Mouse (Mus musculus) spleen, postnatal 14 days (tissue): Measurements from ENCODE around the gene Apex2.
A peak's percentile ranks its signal among the peaks of the same experiment; 100 is the strongest.

Experiments
- DNase-seq, 2 experiments: peaks; one replicate each; pipeline ENCODE4 v3.0.0; 2021 to 2022; ENCODE audit warnings: low spot score in 2 of 2

Gene Apex2

DNA sequence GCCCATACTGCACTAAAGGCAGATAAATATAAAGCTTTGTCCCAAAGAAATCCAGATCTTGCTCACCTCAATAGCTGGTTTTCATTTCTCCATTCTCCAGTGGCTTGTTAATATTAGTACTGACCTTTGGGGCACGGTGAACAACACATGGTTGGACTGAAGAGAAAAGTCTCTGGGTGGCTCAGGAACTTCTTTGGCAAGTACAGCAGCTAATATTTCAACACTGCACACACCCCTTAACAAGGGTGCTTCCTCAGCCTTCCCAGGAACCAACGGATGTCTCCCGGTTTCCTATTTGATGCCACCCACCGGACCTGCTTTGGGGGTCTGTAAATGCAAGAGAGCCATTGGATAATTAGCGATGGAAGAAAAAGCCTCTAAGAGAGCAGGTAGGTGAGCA lies at the start of gene Apex2:
Gene Apex2 (minus strand): TSS at position 173 of the 400 bp plus-strand sequence.
- DNase-seq, result no peak

DNA sequence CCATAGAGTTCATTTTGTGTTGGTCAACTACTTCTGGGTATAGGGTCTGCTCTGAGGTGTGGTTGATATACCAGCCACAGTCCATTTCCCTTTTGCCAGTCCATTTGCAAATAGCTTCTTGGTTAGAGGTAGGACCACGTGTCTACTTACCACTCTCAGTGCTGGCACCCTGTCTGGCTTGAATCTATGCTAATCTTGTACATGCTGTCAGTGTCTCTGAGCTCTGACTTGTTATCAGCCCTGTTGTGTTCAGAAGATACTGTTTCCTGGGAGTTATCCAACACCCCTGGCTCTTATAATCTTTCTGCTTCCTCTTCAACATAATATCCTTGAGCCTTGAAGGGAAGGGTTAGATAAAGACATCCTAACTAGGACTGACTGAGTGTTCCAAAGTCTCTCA lies 46.8 kb upstream of the Apex2 start:
- no peak for DNase-seq

DNA sequence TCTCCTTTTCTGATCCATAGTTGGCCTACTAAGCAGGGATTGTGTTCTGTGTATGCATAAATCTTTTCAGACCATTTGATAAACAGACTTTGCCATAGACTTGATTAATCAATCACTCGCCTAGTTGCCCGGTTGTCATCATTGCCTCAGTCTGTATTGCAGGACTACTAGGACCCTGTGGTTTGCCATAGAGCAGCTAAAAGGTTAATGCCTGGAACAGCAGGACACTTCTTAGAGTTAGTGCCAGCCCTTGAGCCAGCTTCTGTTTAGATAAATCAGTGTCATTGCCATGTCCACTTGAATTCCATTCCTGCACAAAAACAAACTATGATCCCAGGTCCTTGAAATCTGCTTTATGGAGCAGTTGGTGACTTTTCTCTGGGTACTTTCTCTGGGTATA lies 9.2 kb upstream of the Apex2 start:
- no peak for DNase-seq

- DNase-seq, result no peak
Observed at GRCm38 (mm10) chrX:150595016-150595760, 5.5 kb upstream of the Apex2 start.

GRCm38 (mm10) chrX:150594176-150594575 lies 4.5 kb upstream of the Apex2 start:
- no peak for DNase-seq

DNA sequence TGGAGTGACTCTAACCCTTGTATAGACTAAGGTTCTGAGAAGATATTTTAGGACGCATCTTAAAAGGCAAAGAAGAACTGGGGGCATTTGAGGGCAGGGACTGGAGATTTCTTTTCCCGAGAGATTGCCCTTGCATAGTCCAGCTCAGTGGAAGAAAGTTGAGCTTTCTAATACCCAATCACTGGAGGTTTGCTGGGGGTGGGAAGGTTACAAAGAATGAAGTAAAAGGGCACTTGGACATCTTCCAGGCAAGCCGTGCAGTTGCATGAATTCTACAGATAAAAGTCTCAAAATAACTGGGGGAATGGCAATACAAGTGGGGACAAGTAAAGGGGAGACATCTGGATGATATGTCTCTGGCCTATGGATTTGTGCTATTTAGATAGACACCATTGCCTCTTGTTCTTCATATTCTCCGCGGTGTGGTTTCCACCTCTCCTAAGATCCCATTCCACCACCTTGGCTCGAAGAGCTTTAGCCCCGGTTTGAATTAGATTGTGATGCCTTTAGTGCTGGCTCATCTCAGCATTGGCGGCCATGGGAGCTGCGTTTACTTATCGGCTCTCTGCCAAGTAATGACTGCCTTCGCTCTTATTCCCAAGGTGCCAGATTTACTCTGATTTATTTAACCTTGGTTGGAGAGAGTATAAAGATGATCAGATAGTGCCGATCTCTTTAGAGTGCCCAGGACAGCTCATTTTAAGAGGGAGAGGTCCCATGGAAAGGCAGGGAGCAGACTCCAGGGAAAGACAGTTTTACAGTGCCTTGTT lies 3.8 kb upstream of the Apex2 start:
- no peak for DNase-seq

DNA sequence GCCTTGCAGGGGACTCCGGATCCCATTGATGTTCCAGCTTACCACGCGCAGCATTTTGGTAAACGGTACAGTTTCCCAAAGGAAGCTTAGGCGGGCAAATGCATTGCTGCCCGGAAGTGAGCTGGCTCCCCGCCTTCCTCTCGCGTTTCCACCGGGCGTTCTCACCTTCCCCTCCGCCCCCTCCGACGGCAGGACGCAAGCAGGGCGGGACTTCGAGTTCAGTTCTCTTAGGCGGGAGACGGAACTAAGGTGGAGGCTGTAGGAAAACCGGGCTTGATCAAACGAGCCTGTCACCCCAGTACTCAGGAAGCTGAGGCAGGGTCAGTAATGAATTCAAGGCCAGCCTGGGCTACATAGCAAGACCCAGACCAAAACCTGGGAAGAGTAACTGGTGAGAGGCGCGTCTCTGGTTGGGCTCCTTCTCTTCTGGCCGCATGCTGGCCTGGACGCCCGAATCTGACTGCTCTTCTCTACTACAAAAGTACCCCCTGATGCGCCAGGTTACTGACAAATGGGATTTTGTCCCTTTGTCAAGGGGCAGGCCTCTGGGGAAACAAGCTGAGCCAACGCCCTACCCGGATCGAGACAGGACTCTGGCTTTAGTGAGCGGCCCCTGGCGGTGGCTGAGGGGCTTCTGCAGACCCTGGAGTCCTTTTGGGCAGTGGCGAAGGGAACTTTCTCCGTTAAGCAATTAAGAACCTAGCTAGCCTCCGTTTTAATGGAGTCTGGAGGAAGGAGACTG lies 1.5 kb downstream of the Apex2 start, which contains the start of gene Pfkfb1:
Gene Pfkfb1 (plus strand): TSS at position 207 of the 742 bp plus-strand sequence.
- peak; percentile 55 to 64 for DNase-seq

- DNase-seq, result no peak
Observed at GRCm38 (mm10) chrX:150585116-150585515, 4.6 kb downstream of the Apex2 start.

DNA sequence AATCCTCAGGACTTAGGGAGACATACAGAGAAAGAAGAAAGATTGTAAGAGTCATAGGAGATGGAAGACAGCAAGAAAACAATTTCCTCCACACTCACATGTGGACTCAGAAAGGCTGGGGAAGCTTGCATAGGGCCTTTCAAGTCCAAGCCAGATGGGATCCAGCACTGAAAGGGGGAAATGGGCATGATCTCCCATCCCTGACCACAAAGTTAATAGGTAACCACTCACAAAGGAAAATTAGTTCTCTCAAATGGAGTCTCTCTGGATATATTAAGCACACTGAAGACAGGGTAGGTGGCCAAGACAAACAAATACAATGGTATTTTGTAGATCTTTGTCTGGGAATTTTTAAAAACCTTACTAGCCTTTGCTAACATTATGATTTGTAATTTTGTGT lies 7.7 kb downstream of the Apex2 start:
- no peak for DNase-seq

GRCm38 (mm10) chrX:150564644-150565357 lies 24.9 kb downstream of the Apex2 start:
- peak in 1 of 2 experiments; percentile 12 for DNase-seq

DNA sequence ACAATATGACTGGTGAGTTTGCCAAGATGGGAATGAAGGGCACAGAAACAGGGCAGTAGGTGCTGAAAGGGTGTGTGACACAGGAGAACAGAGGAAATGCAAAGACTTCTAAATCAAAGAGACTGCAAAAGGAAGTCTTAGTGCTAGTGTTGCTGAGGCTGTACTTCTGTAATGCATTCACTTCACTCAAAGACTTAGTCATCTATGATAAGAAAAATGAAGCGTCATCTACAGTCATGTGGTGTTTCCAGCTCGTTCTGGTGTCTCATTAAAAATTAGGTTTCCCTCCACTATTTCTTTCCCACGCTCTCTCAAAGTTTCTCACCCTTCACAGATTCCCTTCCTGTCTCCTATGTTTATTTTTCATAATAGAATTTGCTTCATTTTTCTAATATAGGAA lies 35.6 kb downstream of the Apex2 start:
- no peak for DNase-seq

- DNase-seq, result no peak
Observed at GRCm38 (mm10) chrX:150551986-150552385, 37.7 kb downstream of the Apex2 start.

GRCm38 (mm10) chrX:150549639-150550038 lies 40.0 kb downstream of the Apex2 start:
- DNase-seq, result peak; percentile 24 to 47

- no peak for DNase-seq
Observed at GRCm38 (mm10) chrX:150547239-150547638, 42.4 kb downstream of the Apex2 start, which contains the start of gene Alas2. TSS of gene Alas2 (plus strand) at chrX:150547375.

GRCm38 (mm10) chrX:150541684-150542083 lies 48.0 kb downstream of the Apex2 start:
- DNase-seq, result no peak

- no peak for DNase-seq
Observed at GRCm38 (mm10) chrX:150540111-150540510, 49.6 kb downstream of the Apex2 start.

DNA sequence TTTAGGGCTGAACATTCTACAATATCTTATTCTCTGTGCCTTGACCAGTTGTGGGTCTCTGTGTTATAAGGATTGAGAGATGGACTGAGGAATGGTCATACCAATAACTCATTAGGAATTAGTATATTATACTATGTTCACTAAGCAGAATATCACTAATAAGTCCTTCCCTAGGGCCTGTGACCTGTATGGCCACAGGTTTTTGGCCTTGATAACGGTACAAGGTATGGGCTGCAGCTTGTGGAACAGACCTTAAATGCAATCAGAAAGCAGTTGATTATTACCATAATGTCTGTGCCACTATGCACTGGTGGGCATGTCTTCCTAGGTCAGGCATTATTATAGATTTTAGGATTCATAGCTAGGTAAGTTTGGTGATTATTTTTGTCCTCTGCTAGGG lies 73.2 kb downstream of the Apex2 start:
- no peak for DNase-seq

- no peak for DNase-seq
Observed at GRCm38 (mm10) chrX:150516015-150516414, 73.7 kb downstream of the Apex2 start.

- no peak for DNase-seq
Observed at GRCm38 (mm10) chrX:150514127-150514526, 75.5 kb downstream of the Apex2 start.

DNA sequence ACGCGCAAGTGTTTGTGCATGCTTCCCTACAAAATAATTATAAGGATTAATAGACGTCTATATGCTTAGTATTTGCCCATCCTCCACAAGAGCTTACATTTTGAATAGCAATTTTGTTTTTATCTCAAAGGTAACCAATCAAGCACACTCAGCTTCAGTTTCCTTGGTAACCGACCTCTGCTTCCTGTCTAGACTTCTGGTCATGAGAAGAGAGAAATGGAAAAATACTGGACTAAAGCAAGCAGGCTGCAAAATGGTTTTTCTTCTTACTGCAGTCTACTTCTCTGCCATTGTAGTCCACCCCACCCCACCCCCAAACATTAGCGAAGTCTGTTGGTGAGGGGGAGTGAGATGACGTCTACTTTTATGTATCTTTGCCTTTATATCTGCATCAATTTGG lies 78.4 kb downstream of the Apex2 start:
- no peak for DNase-seq

DNA sequence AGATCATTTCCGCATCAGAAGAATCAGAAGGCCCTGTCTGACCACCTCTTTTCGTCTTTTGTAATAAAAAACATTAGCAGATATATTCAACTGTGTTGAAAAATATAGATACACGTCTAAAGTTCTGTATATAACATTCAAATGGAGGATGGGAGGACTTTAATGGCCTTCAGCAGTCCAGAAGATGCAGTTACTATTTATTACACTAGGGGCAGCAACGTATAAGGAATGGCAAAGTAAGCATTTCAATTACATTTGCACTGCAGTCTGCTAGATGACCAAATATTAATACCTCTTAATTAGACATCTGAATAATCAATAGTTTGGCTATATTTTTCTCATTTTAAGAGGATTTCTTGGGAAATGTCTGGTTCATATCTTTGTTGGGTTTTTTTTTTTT lies 79.0 kb downstream of the Apex2 start:
- no peak for DNase-seq

DNA sequence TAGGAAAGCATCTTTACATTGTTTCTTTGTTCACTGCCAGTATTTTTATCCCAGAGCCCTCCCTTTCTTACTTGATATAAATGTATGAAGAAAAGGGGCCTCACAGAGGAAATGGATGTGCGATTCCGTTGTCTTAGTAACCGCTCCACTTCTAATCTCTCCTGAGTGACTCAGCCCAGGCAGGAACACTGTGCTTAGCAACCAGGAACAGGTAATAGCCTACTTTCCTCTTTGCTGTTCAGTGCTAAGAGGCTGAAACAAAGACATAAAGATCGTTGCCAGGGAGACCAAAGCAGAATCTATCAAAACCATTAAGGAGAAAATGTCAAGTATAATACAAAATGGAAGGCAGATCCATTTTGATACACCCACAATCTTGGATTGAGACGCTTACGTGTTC lies 81.0 kb downstream of the Apex2 start:
- no peak for DNase-seq
